Mouse (Mus musculus): ENCODE data around the gene Pias3. TPM values are rescaled to one million over a fixed set of nuclear protein-coding genes. Genes with fewer than 3 reads are reported as not detected.

Gene Pias3
- total and polyA plus RNA-seq, 3 experiments = 5.9 to 21.4 (median 13.1) TPM

DNA sequence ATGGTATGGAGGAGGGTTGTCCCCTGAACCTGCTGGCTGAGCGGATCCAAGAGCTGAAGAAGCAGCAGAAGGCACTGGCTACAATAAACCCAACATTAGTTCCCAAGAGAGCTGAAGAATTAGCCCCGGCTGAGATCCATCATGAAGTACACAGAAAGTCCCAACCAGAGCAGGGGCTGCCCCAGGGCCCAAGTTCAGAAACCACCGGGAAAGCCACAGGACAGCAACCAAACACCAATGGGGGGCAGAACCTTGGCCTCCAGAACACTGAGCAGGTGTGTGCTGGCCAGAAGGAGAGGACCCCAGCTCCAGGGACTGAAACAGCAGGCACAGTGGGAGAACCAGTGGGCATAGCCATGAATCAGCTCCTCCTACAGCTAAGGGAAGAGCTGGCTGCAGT lies 12.7 kb upstream of the Pias3 start:
- in situ Hi-C loops (cut with MboI; ENCODE audit: low pct_ligation_motif_present, low pct_unique_long_range_greater_than_20kb, low sequenced_read_pairs) = no loop called here
- Histone ChIP-seq H3K9ac (ENCODE audit: insufficient read depth, low read depth) (peak overlapping the region; percentile 39), H3K36me3 (replicated peaks in 1 of 2; ENCODE audit: control insufficient read depth in 1 of 2, insufficient read depth in 1 of 2, low read length in 1 of 2) (peaks cover 3 to 5% of the 10 kb centered on the region in 2 experiments), H3K79me2 (replicated peaks; ENCODE audit: control insufficient read depth, extremely low read depth, insufficient read depth, poor library complexity, severe bottlenecking) (no peaks in the 10 kb centered on the region), H3K9me3 (replicated peaks; ENCODE audit: low read length) (no peaks in the 10 kb centered on the region), H3K4me1 (ENCODE audit: control insufficient read depth in 1 of 2, insufficient read depth in 2 of 2) (peaks cover 43 to 73% of the 10 kb centered on the region in 2 experiments), H3K4me3 (replicated peaks in 1 of 3; ENCODE audit: low read depth in 2 of 3, low read length in 2 of 3, poor library complexity in 1 of 3) (no peak overlapping the region), H3K27ac (ENCODE audit: insufficient read depth, low read depth) (peak overlapping the region; percentile 91), H3K4me2 (ENCODE audit: insufficient read depth, low read depth, poor library complexity, severe bottlenecking) (peak overlapping the region; percentile 76), H3K27me3 (replicated peaks) (no peaks in the 10 kb centered on the region)
- TF ChIP-seq ZKSCAN1 (IDR thresholded peaks at IDR 0.05; ENCODE audit: borderline replicate concordance, low read depth, low read length) (no peak), BHLHE40 (IDR thresholded peaks at IDR 0.05; ENCODE audit: low read depth, low read length) (0 out of 2 replicates have a peak, but pooled peaks have one; percentile 26), MEF2A (IDR thresholded peaks at IDR 0.05; ENCODE audit: borderline replicate concordance, low read depth, low read length) (peak; percentile 80), MYC (IDR thresholded peaks at IDR 0.05; ENCODE audit: low read depth, low read length) (no peak), CHD2 (IDR thresholded peaks at IDR 0.05; ENCODE audit: low read length) (peak; percentile 74), GABPA (IDR thresholded peaks at IDR 0.05; ENCODE audit: insufficient replicate concordance, low read depth, low read length) (no peak), RAD21 (IDR thresholded peaks at IDR 0.05; ENCODE audit: low read depth, low read length) (no peak), NRF1 (IDR thresholded peaks at IDR 0.05; ENCODE audit: low read depth, low read length) (0 out of 2 replicates have a peak, but pooled peaks have one; percentile 6), MXI1 (IDR thresholded peaks at IDR 0.05; ENCODE audit: low read depth, low read length) (no peak), HCFC1 (IDR thresholded peaks at IDR 0.05; ENCODE audit: low read depth, low read length) (0 out of 2 replicates have a peak, but pooled peaks have one; percentile 18), IRF4 (IDR thresholded peaks at IDR 0.05; ENCODE audit: low read depth, low read length) (peak; percentile 78), SIN3A (IDR thresholded peaks at IDR 0.05; ENCODE audit: low read length) (peak; percentile 58; the same call in 1 of the 2 replicates), ELF1 (IDR thresholded peaks at IDR 0.05; ENCODE audit: low read depth, low read length) (no peak), TCF12 (IDR thresholded peaks at IDR 0.05; ENCODE audit: low read depth, low read length) (peak; percentile 90), NELFE (IDR thresholded peaks at IDR 0.05; ENCODE audit: low read depth, low read length) (no peak), ZNF384 (IDR thresholded peaks at IDR 0.05; ENCODE audit: low read depth, low read length) (no peak), E2F4 (IDR thresholded peaks at IDR 0.05; ENCODE audit: insufficient replicate concordance, low read depth, low read length) (no peak), CHD1 (IDR thresholded peaks at IDR 0.05; ENCODE audit: low read depth, low read length) (no peak), SMC3 (IDR thresholded peaks at IDR 0.05; ENCODE audit: low read depth, low read length) (no peak), JUN (IDR thresholded peaks at IDR 0.05; ENCODE audit: insufficient read depth, low read depth, low read length) (no peak), USF1 (IDR thresholded peaks at IDR 0.05; ENCODE audit: low read depth, low read length) (no peak), TBP (conservative IDR thresholded peaks at IDR 0.05; ENCODE audit: low read depth, low read length) (no peak), PAX5 (IDR thresholded peaks at IDR 0.05; ENCODE audit: low read length) (no peak), POLR2A (IDR thresholded peaks at IDR 0.05; ENCODE audit: low read depth, low read length) (no peak), EP300 (IDR thresholded peaks at IDR 0.05; ENCODE audit: low read length) (peak; percentile 81), ZC3H11A (IDR thresholded peaks at IDR 0.05; ENCODE audit: low read depth, low read length) (no peak), ZMIZ1 (IDR thresholded peaks at IDR 0.05; ENCODE audit: low read depth, low read length) (0 out of 2 replicates have a peak, but pooled peaks have one; percentile 38), ETS1 (conservative IDR thresholded peaks at IDR 0.05; ENCODE audit: low read depth, low read length) (peak; percentile 45; the same call in 1 of the 2 replicates), KAT2A (IDR thresholded peaks at IDR 0.05; ENCODE audit: insufficient replicate concordance, low read length) (no peak), MAFK (IDR thresholded peaks at IDR 0.05; ENCODE audit: insufficient replicate concordance, low read length) (0 out of 2 replicates have a peak, but pooled peaks have one; percentile 32), JUND (conservative IDR thresholded peaks at IDR 0.05; ENCODE audit: low read depth, low read length) (no peak), POLR2AphosphoS2 (IDR thresholded peaks at IDR 0.05; ENCODE audit: low read depth, low read length) (no peak), UBTF (IDR thresholded peaks at IDR 0.05; ENCODE audit: low read depth, low read length) (no peak), CTCF (conservative IDR thresholded peaks at IDR 0.05 in 1 of 2, IDR thresholded peaks at IDR 0.05 in 1 of 2; ENCODE audit: low read depth in 2 of 2, low read length in 2 of 2) (0 out of 4 replicates have a peak, but pooled peaks of 1 of the 2 experiments have one; percentile 6), MAZ (IDR thresholded peaks at IDR 0.05; ENCODE audit: low read depth, low read length) (peak; percentile 59; the same call in 1 of the 2 replicates), USF2 (conservative IDR thresholded peaks at IDR 0.05; ENCODE audit: low read depth, low read length) (no peak), RCOR1 (conservative IDR thresholded peaks at IDR 0.05; ENCODE audit: low read depth, low read length) (no peak; the same call in 1 of the 2 replicates), MAX (IDR thresholded peaks at IDR 0.05; ENCODE audit: low read length) (no peak)
- DNase-seq (ENCODE audit: extremely low read depth) = peak; percentile 55
- dilution Hi-C loops (cut with MboI; ENCODE audit: extremely low pct_ligation_motif_present, extremely low pct_unique_long_range_greater_than_20kb, low sequenced_read_pairs) = no loop called here
